In genomic region chr11:72409649-72410385, GRCm38 (mm10) we compare ENCODE assay signal across 11 mouse cellular contexts. TPM values are rescaled to one million over a fixed set of nuclear protein-coding genes. Genes with fewer than 3 reads are reported as not detected.
DNase-seq lines count a peak whose midpoint lies in the region; ATAC-seq and TF ChIP-seq lines count a peak whose summit lies in the region.
"Had no signal": no experiment of that assay in that cellular context is flagged by ENCODE, and none has a peak within 500 bp of the region (broad histone marks: within the 10 kb centered on the region; RNA-seq: fewer than 3 reads in every experiment).

No protein-coding gene starts in this region.

- TF ChIP-seq POLR2A in small intestine, adult 2 months (IDR thresholded peaks at IDR 0.05; ENCODE audit: low read depth, low read length) = no peak

- peaks cover 70% of the 10 kb centered on the region for H3K27me3 ChIP-seq in forebrain, embryonic 10.5 days (ENCODE audit: poor library complexity, severe bottlenecking)
- no peaks in the 10 kb centered on the region; the same call in 1 of the 2 replicates for H3K27me3 ChIP-seq in forebrain, embryonic 14.5 days (replicated peaks; ENCODE audit: control insufficient read depth, insufficient read depth, low read length)
- H3K27me3 ChIP-seq in lung, embryonic 14.5 days (ENCODE audit: insufficient read depth, low read length) = no peaks in the 10 kb centered on the region
- peaks cover 4% of the 10 kb centered on the region; the same call in 1 of the 2 replicates for H3K27me3 ChIP-seq in limb, embryonic 11.5 days (ENCODE audit: control insufficient read depth, insufficient read depth, low read length)
- no peaks in the 10 kb centered on the region; the same call in 1 of the 2 replicates for H3K27me3 ChIP-seq in small intestine, adult 2 months (ENCODE audit: control insufficient read depth, insufficient read depth, low read length)

- H3K9me3 ChIP-seq in forebrain, embryonic 10.5 days = no peaks in the 10 kb centered on the region
- no peaks in the 10 kb centered on the region for H3K9me3 ChIP-seq in forebrain, embryonic 14.5 days (replicated peaks; ENCODE audit: control insufficient read depth, low read length)
- H3K9me3 ChIP-seq in lung, embryonic 14.5 days (ENCODE audit: low read depth, low read length) = no peaks in the 10 kb centered on the region
- no peaks in the 10 kb centered on the region for H3K9me3 ChIP-seq in limb, embryonic 11.5 days (ENCODE audit: control insufficient read depth, low read length)

- DNase-seq in forebrain, embryonic 10.5 days (ENCODE audit: extremely low spot score, low spot score) = no peak
- DNase-seq in forebrain, embryonic 14.5 days (ENCODE audit: low spot score) = no peak
- peak; percentile 34 for DNase-seq in lung, embryonic 14.5 days
- DNase-seq in lung, postnatal 10 days = no peak
- no peak for DNase-seq in limb, embryonic 11.5 days (ENCODE audit: low spot score)
- DNase-seq in adrenal gland, postnatal 36 days = no peak
- DNase-seq: cerebellum, adult 11 months; forebrain, postnatal 0 days; layer of hippocampus, adult 9-11 months had no signal

- peak overlapping the region; percentile 4; the same call in 1 of the 2 replicates for H3K27ac ChIP-seq in forebrain, embryonic 10.5 days
- no peak overlapping the region for H3K27ac ChIP-seq in forebrain, embryonic 14.5 days (ENCODE audit: low read depth, low read length)
- H3K27ac ChIP-seq in lung, embryonic 14.5 days (ENCODE audit: low read depth) = peak overlapping the region; percentile 90; the same call in 1 of the 2 replicates
- H3K27ac ChIP-seq in limb, embryonic 11.5 days (replicated peaks; ENCODE audit: low read depth, low read length) = no peak overlapping the region
- H3K27ac ChIP-seq in small intestine, adult 2 months (ENCODE audit: insufficient read depth, low read depth, low read length) = no peak overlapping the region

- peaks cover 67% of the 10 kb centered on the region for H3K4me1 ChIP-seq in forebrain, embryonic 10.5 days
- H3K4me1 ChIP-seq in forebrain, embryonic 14.5 days (ENCODE audit: control insufficient read depth, insufficient read depth, low read length) = 0 out of 2 replicates have a peak, but pooled peaks cover 7% of the 10 kb centered on the region
- peaks cover 36% of the 10 kb centered on the region for H3K4me1 ChIP-seq in lung, embryonic 14.5 days (ENCODE audit: insufficient read depth)
- H3K4me1 ChIP-seq in limb, embryonic 11.5 days (ENCODE audit: control insufficient read depth, insufficient read depth, low read length) = peaks cover 10% of the 10 kb centered on the region; the same call in 1 of the 2 replicates
- peaks cover 7% of the 10 kb centered on the region; the same call in 1 of the 2 replicates for H3K4me1 ChIP-seq in small intestine, adult 2 months (ENCODE audit: control insufficient read depth, insufficient read depth, insufficient read length, low read length)

- ATAC-seq in forebrain, embryonic 14.5 days = no peak
- ATAC-seq in lung, embryonic 14.5 days (ENCODE audit: insufficient read depth) = no peak
- ATAC-seq in limb, embryonic 11.5 days (ENCODE audit: insufficient number of reproducible peaks, low FRiP score, low TSS enrichment, low read depth) = no peak
- ATAC-seq in cerebellum, adult (ENCODE audit: insufficient number of reproducible peaks, low FRiP score, low TSS enrichment) = no peak
- ATAC-seq: forebrain, postnatal 0 days had no signal

- no peak overlapping the region for H3K9ac ChIP-seq in forebrain, embryonic 14.5 days (ENCODE audit: low read length)
- peak overlapping the region; percentile 87 for H3K9ac ChIP-seq in lung, embryonic 14.5 days
- no peak overlapping the region for H3K9ac ChIP-seq in limb, embryonic 11.5 days (ENCODE audit: low read length)

- WGBS in forebrain, embryonic 10.5 days = 73% methylated on average over 12 of the region's 12 CpGs
- WGBS in forebrain, embryonic 14.5 days = 76% methylated on average over 12 of the region's 12 CpGs
- WGBS in lung, embryonic 14.5 days = 37% methylated on average over 12 of the region's 12 CpGs
- WGBS in limb, embryonic 11.5 days = 59% methylated on average over 12 of the region's 12 CpGs
- 87% methylated on average over 12 of the region's 12 CpGs for WGBS in small intestine, adult 2 months

- peak overlapping the region; percentile 82 for H3K4me3 ChIP-seq in forebrain, embryonic 10.5 days
- no peak overlapping the region for H3K4me3 ChIP-seq in forebrain, embryonic 14.5 days (ENCODE audit: low read depth, low read length)
- peak overlapping the region; percentile 94 for H3K4me3 ChIP-seq in lung, embryonic 14.5 days (ENCODE audit: low read depth, low read length)
- no peak overlapping the region for H3K4me3 ChIP-seq in limb, embryonic 11.5 days (ENCODE audit: low read depth, low read length)
- peak overlapping the region; percentile 24; the same call in 1 of the 2 replicates for H3K4me3 ChIP-seq in small intestine, adult 2 months (ENCODE audit: low read depth, low read length)

- H3K4me2 ChIP-seq in forebrain, embryonic 14.5 days (ENCODE audit: low read length) = no peak overlapping the region
- H3K4me2 ChIP-seq in lung, embryonic 14.5 days = peak overlapping the region; percentile 97
- peak overlapping the region; percentile 17; the same call in 1 of the 2 replicates for H3K4me2 ChIP-seq in limb, embryonic 11.5 days (ENCODE audit: low read depth, severe bottlenecking)

- no peak for TF ChIP-seq CTCF in lung, embryonic 14.5 days (IDR thresholded peaks at IDR 0.05; ENCODE audit: low read depth)
- no peak for TF ChIP-seq CTCF in small intestine, adult 2 months (IDR thresholded peaks at IDR 0.05; ENCODE audit: extremely low read depth, insufficient read length, insufficient replicate concordance, low read depth, low read length)

- H3K36me3 ChIP-seq in forebrain, embryonic 10.5 days (replicated peaks) = no peaks in the 10 kb centered on the region
- H3K36me3 ChIP-seq in forebrain, embryonic 14.5 days (ENCODE audit: control insufficient read depth, insufficient read depth, low read length) = no peaks in the 10 kb centered on the region
- H3K36me3 ChIP-seq in lung, embryonic 14.5 days (ENCODE audit: insufficient read depth) = 0 out of 2 replicates have a peak, but pooled peaks cover 5% of the 10 kb centered on the region
- H3K36me3 ChIP-seq in limb, embryonic 11.5 days (ENCODE audit: control insufficient read depth, insufficient read depth, low read length) = no peaks in the 10 kb centered on the region
- no peaks in the 10 kb centered on the region for H3K36me3 ChIP-seq in small intestine, adult 2 months (ENCODE audit: control insufficient read depth, insufficient read depth, low read length)

RNA-seq across cellular contexts. Expression of gene Smtnl2, which starts 1.7 kb away (rescaled TPM):
- 10.6 and 12.5 TPM in 2 replicates for polyA plus RNA-seq in forebrain, embryonic 10.5 days (2016; fragmentation: Nextera tagmentation; extraction: Ambion mirVana)
- 1.4 and 1.6 TPM in 2 replicates for polyA plus RNA-seq in forebrain, embryonic 14.5 days (2014; fragmentation: Nextera tagmentation; extraction: Ambion mirVana)
- 107 and 122 TPM in 2 replicates for polyA plus RNA-seq in lung, embryonic 14.5 days (2014; fragmentation: Nextera tagmentation; extraction: Ambion mirVana)
- 12.2 and 13.2 TPM in 2 replicates for polyA plus RNA-seq in limb, embryonic 11.5 days (2014; fragmentation: Nextera tagmentation; extraction: Ambion mirVana)
- polyA plus RNA-seq in small intestine, adult 2 months (2012; rRNA removed) = 2.9 and 3.6 TPM in 2 replicates
- total RNA-seq in adrenal gland, postnatal 36 days (2021) = 1 to 10 TPM; 1.7 to 2.4 TPM

RNA-seq across cellular contexts. Expression of gene Ggt6, which starts 25.5 kb away (rescaled TPM):
- not detected in 2 replicates for polyA plus RNA-seq in forebrain, embryonic 10.5 days (2016; fragmentation: Nextera tagmentation; extraction: Ambion mirVana)
- polyA plus RNA-seq in forebrain, embryonic 14.5 days (2014; fragmentation: Nextera tagmentation; extraction: Ambion mirVana) = not detected in 2 replicates
- not detected in 2 replicates for polyA plus RNA-seq in lung, embryonic 14.5 days (2014; fragmentation: Nextera tagmentation; extraction: Ambion mirVana)
- polyA plus RNA-seq in limb, embryonic 11.5 days (2014; fragmentation: Nextera tagmentation; extraction: Ambion mirVana) = not detected in 2 replicates
- polyA plus RNA-seq in small intestine, adult 2 months (2012; rRNA removed) = 20.2 and 60.1 TPM in 2 replicates
- 1 to 10 TPM in 1 of 2 experiments, under 1 TPM in 1; 0.79 to 5.3 TPM for total RNA-seq in adrenal gland, postnatal 36 days (2021)
- total RNA-seq: forebrain, postnatal 0 days had no signal
- polyA plus RNA-seq: forebrain, postnatal 0 days had no signal

RNA-seq across cellular contexts. Expression of gene Mybbp1a, which starts 31.3 kb away (rescaled TPM):
- polyA plus RNA-seq in forebrain, embryonic 10.5 days (2016; fragmentation: Nextera tagmentation; extraction: Ambion mirVana) = 248 and 256 TPM in 2 replicates
- 80.5 and 82.1 TPM in 2 replicates for polyA plus RNA-seq in forebrain, embryonic 14.5 days (2014; fragmentation: Nextera tagmentation; extraction: Ambion mirVana)
- polyA plus RNA-seq in lung, embryonic 14.5 days (2014; fragmentation: Nextera tagmentation; extraction: Ambion mirVana) = 157 and 161 TPM in 2 replicates
- 175 and 192 TPM in 2 replicates for polyA plus RNA-seq in limb, embryonic 11.5 days (2014; fragmentation: Nextera tagmentation; extraction: Ambion mirVana)
- 17.6 and 25.0 TPM in 2 replicates for polyA plus RNA-seq in small intestine, adult 2 months (2012; rRNA removed)
- total RNA-seq in adrenal gland, postnatal 36 days (2021) = 100 to 1,000 TPM in 1 of 2 experiments, 10 to 100 TPM in 1; 86.3 to 101 TPM

RNA-seq across cellular contexts. Expression of gene Tekt1, which starts 47.6 kb away (rescaled TPM):
- polyA plus RNA-seq in forebrain, embryonic 10.5 days (2016; fragmentation: Nextera tagmentation; extraction: Ambion mirVana) = 5.1 and 5.3 TPM in 2 replicates
- polyA plus RNA-seq in forebrain, embryonic 14.5 days (2014; fragmentation: Nextera tagmentation; extraction: Ambion mirVana) = 10.4 and 10.5 TPM in 2 replicates
- polyA plus RNA-seq in lung, embryonic 14.5 days (2014; fragmentation: Nextera tagmentation; extraction: Ambion mirVana) = 6.1 and 6.5 TPM in 2 replicates
- 4.8 and 6.3 TPM in 2 replicates for polyA plus RNA-seq in limb, embryonic 11.5 days (2014; fragmentation: Nextera tagmentation; extraction: Ambion mirVana)
- polyA plus RNA-seq in small intestine, adult 2 months (2012; rRNA removed) = not detected in 2 replicates
- under 1 TPM; 0.26 to 0.40 TPM for total RNA-seq in adrenal gland, postnatal 36 days (2021)

Comparison
In these comparisons a context has a peak if more than half of its experiments do, and no peak if none do; other contexts are left out.
1. H3K27ac ChIP-seq: peak in forebrain, embryonic 10.5 days (single experiment) and lung, embryonic 14.5 days (single experiment); none in forebrain, embryonic 14.5 days (single experiment), limb, embryonic 11.5 days (single experiment) and small intestine, adult 2 months (single experiment).
2. H3K4me3 ChIP-seq: peak in forebrain, embryonic 10.5 days (single experiment), lung, embryonic 14.5 days (single experiment) and small intestine, adult 2 months (single experiment); none in forebrain, embryonic 14.5 days (single experiment) and limb, embryonic 11.5 days (single experiment).
3. RNA of gene Ggt6, which starts 25.5 kb away (polyA plus RNA-seq): 20.2 to 60.1 TPM in small intestine, adult 2 months; not detected in forebrain, embryonic 10.5 days, not detected in forebrain, embryonic 14.5 days, not detected in lung, embryonic 14.5 days and not detected in limb, embryonic 11.5 days; every median in the first group is over 10 times any median in the second.